Mouse (Mus musculus): ENCODE results near the gene Lrguk.

DNA sequence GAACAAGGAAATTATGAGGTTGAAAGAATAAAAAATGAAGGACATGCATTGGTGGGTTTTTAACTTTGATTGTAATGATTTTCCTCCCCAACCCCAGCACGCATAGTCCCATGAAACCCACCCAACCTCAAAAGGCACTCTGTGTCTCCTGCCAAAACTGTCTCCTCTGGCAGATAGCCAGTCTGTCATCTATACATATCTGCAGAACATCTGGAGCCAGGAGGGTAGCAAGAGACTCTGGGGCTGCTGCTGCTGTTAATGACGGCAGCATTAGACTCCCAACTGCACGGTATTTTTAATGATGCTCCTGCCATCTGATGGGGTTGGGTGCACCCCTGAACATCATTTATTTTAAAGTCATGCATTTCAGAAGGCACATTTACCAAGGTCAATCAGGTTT is 59.7 kb downstream of the Lrguk start:
- TF ChIP-seq CTCF (IDR thresholded peaks at IDR 0.05; ENCODE audit: borderline replicate concordance, control insufficient read depth, extremely low read depth, insufficient read depth, low read length, poor library complexity): no peak
- no peak for TF ChIP-seq POLR2A (IDR thresholded peaks at IDR 0.05; ENCODE audit: control insufficient read depth, extremely low read depth, insufficient read depth, low read length, poor library complexity)
